Mouse (Mus musculus): ENCODE results near the gene 5530401A14Rik.

The 5530401A14Rik gene

DNA sequence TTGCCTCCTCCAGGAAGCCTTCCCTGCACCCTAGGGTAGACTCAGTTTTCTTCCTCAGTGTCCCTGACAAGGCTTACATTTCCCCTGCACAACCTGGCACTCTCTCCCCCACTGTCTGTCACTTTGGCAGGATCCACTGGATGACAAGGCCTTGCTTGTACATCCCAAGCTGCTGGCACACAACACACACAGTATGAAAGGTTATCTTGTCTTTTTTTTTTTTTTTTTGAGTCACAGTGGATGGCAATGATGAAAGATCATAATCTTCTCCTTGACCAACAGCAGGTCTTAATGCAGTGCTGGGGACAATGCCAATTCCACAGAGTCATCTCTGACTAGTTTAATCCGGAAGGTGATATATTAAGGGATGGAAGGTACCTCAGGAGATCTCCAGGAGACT is 77.0 kb downstream of the 5530401A14Rik start:
- no peak for DNase-seq

DNA sequence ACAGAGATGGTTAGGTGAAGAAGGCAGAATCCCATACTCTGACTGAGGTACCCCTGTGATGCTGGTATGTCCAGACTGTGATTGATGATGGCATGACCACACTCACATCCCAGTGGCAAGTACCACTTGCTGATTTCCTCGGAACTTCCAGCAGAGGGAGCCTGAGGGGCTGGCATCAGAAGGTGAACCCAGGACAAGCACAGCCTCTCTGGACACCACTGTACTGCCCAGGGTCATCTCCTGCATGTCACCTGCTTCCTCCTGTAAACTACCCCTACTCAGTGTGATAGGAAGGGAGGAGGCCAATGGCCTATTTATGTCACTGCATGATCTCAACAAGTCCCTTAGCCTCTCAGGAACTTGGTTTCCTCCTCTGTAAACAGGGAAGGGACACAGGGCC is 80.5 kb downstream of the 5530401A14Rik start:
- DNase-seq: no peak

DNA sequence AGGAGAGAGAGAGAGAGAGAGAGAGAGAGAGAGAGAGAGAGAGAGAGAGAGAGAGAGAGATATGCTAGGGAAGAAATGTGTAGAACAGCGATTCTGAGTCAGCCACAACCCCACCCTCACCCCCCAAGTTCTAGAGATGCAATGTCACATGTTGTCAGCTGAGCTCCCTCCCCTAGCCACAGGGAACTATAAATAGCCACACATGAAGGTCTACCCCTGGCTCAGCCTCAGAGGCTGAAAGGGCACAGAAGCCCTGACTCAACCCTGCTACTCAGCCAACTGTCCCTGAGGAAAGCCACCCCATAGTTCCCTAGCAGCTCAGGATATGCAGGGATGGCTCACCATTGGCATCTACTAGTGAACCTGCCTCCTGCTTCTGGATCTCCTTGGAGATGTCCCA is 81.7 kb downstream of the 5530401A14Rik start:
- no peak for DNase-seq
